Mouse (Mus musculus) bone marrow macrophage, adult 2 months (primary cell): ENCODE measurements at regions not wholly inside any gene's neighbourhood (a gene's known extent, or its start where the extent isn't known, plus 50 kb on each side); places are given as distances from the start of the nearest gene placed in this dataset.

Experiments
- CTCF ChIP-seq: IDR thresholded peaks from 2 replicates; pipeline ENCODE4 v1.5.1; 2012; ENCODE audit warnings: low read depth, mild to moderate bottlenecking, low read length, moderate library complexity
- POLR2A ChIP-seq: IDR thresholded peaks from 2 replicates; pipeline ENCODE4 v1.6.1; 2012; ENCODE audit warnings: mild to moderate bottlenecking, low read depth, low read length, borderline replicate concordance

- no peak for TF ChIP-seq CTCF
- TF ChIP-seq POLR2A: no peak
These were observed 306.2 kb upstream of the Tbx3 start for GRCm38 (mm10) chr5:119364250-119364649.
